23 mouse cellular contexts compared by ENCODE assay signal in genomic region chr12:95437226-95437625, GRCm38 (mm10).
DNase-seq lines count a peak whose midpoint lies in the region; TF ChIP-seq lines count a peak whose summit lies in the region.
"Had no signal": no experiment of that assay in that cellular context is flagged by ENCODE, and none has a peak within 500 bp of the region (broad histone marks: within the 10 kb centered on the region; RNA-seq: fewer than 3 reads in every experiment).

No protein-coding gene starts in this region.

- H3K4me1 ChIP-seq in ES-Bruce4 (ENCODE audit: control insufficient read depth, insufficient read depth, low read length) = no peaks in the 10 kb centered on the region
- no peaks in the 10 kb centered on the region; a peak in 1 of 4 replicates for H3K4me1 ChIP-seq in ES-E14 (ENCODE audit: control insufficient read depth in 2 of 2, insufficient read depth in 2 of 2, low read length in 2 of 2, poor library complexity in 1 of 2)
- no peaks in the 10 kb centered on the region for H3K4me1 ChIP-seq in cerebellum, adult 2 months (ENCODE audit: control insufficient read depth, insufficient read depth, low read length)
- H3K4me1 ChIP-seq: embryonic facial prominence, embryonic 12.5 days; forebrain, embryonic 13.5 days; forebrain, embryonic 15.5 days had no signal

- H3K27ac ChIP-seq in ES-Bruce4 (ENCODE audit: insufficient read depth, low read length) (peak overlapping the region; percentile 72), ES-E14 (ENCODE audit: insufficient read depth, low read depth, low read length, poor library complexity, severe bottlenecking) (no peak overlapping the region)
- H3K27ac ChIP-seq in cerebellum, adult 2 months (ENCODE audit: insufficient read depth, low read length) = no peak overlapping the region
- H3K27ac ChIP-seq: embryonic facial prominence, embryonic 10.5 days; embryonic facial prominence, embryonic 12.5 days; forebrain, embryonic 13.5 days; forebrain, embryonic 15.5 days had no signal

- no peaks in the 10 kb centered on the region for H3K27me3 ChIP-seq in ES-Bruce4 (ENCODE audit: control insufficient read depth, insufficient read depth, low read length, poor library complexity, severe bottlenecking)
- H3K27me3 ChIP-seq in cerebellum, adult 2 months (ENCODE audit: control insufficient read depth, insufficient read depth, low read length) = no peaks in the 10 kb centered on the region
- H3K27me3 ChIP-seq: CH12.LX; embryonic facial prominence, embryonic 12.5 days; forebrain, embryonic 13.5 days; forebrain, embryonic 15.5 days had no signal

- 75% methylated on average over 2 of the region's 2 CpGs for WGBS in cerebellum, adult 2 months

- intact Hi-C loops in gastrocnemius, postnatal 36 days (cut with DNase I) = no loop called here
- intact Hi-C loops in heart, postnatal 10 days (cut with DNase I) = no loop called here

- DNase-seq in 3T3-L1 (ENCODE audit: low read depth, low spot score) (peak; percentile 4), ES-E14 (ENCODE audit: low read depth, low spot score) (peak; percentile 65), WW6 (ENCODE audit: low read depth, low spot score) (peak; percentile 36)
- no peak for DNase-seq in gastrocnemius, postnatal 36 days
- DNase-seq in cerebellum, adult 2 months = no peak
- DNase-seq in heart, postnatal 10 days = no peak
- no peak for DNase-seq in layer of hippocampus, adult 11-12 months (ENCODE audit: low spot score)
- DNase-seq: adrenal gland, adult 2 months; adrenal gland, postnatal 10 days; adrenal gland, postnatal 25 days; B cell, adult 2 months; cerebellum, adult 11 months; cerebellum, adult 18-20 months; cerebellum, adult 9-10 months; cerebellum, postnatal 10 days; cerebellum, postnatal 25 days; forebrain, postnatal 0 days had no signal

- H3K9me3 ChIP-seq in ES-Bruce4 (replicated peaks; ENCODE audit: control insufficient read depth, insufficient read depth, low read length, poor library complexity, severe bottlenecking) (peaks cover 5% of the 10 kb centered on the region), ES-E14 (ENCODE audit: control insufficient read depth, insufficient read depth, low read depth, low read length) (no peaks in the 10 kb centered on the region)
- H3K9me3 ChIP-seq: embryonic facial prominence, embryonic 10.5 days; embryonic facial prominence, embryonic 12.5 days; forebrain, embryonic 13.5 days; forebrain, embryonic 15.5 days had no signal

- no peak for TF ChIP-seq POLR2A in ES-Bruce4 (IDR thresholded peaks at IDR 0.05; ENCODE audit: insufficient read depth, low read length)
- TF ChIP-seq POLR2A in cerebellum, adult 2 months (IDR thresholded peaks at IDR 0.05; ENCODE audit: borderline replicate concordance, insufficient read depth, low read length) = no peak

- TF ChIP-seq CTCF in ES-Bruce4 (IDR thresholded peaks at IDR 0.05; ENCODE audit: low read depth, low read length) = no peak
- TF ChIP-seq CTCF in cerebellum, adult 2 months (IDR thresholded peaks at IDR 0.05; ENCODE audit: borderline replicate concordance, insufficient read depth, low read depth, low read length) = no peak

- H3K36me3 ChIP-seq in ES-Bruce4 (ENCODE audit: control insufficient read depth, insufficient read depth, low read length, poor library complexity, severe bottlenecking) = no peaks in the 10 kb centered on the region
- H3K36me3 ChIP-seq in ES-E14 (ENCODE audit: control insufficient read depth, insufficient read depth, low read length, poor library complexity, severe bottlenecking) = no peaks in the 10 kb centered on the region
- H3K36me3 ChIP-seq: embryonic facial prominence, embryonic 10.5 days; embryonic facial prominence, embryonic 12.5 days; forebrain, embryonic 15.5 days had no signal

- in situ Hi-C loops in ES-E14 (cut with MboI; ENCODE audit: low sequenced_read_pairs in 2 of 2, unreplicated experiment in 2 of 2) = no loop called here

- H3K4me3 ChIP-seq in ES-Bruce4 (ENCODE audit: low read depth, low read length) (no peak overlapping the region), ES-E14 (ENCODE audit: insufficient read depth in 1 of 2, low read depth in 1 of 2, low read length in 2 of 2, poor library complexity in 1 of 2, severe bottlenecking in 1 of 2) (no peak overlapping the region)
- H3K4me3 ChIP-seq in cerebellum, adult 2 months (replicated peaks; ENCODE audit: insufficient read depth, low read depth, low read length) = no peak overlapping the region
- H3K4me3 ChIP-seq: embryonic facial prominence, embryonic 10.5 days; embryonic facial prominence, embryonic 12.5 days; forebrain, embryonic 13.5 days; forebrain, embryonic 15.5 days had no signal

- TF ChIP-seq EP300 in ES-Bruce4 (IDR thresholded peaks at IDR 0.05; ENCODE audit: insufficient read depth, low read depth, low read length) = no peak

- H3K9ac ChIP-seq in ES-Bruce4 (ENCODE audit: low read depth, poor library complexity, severe bottlenecking) (no peak overlapping the region), ES-E14 (ENCODE audit: insufficient read depth, low read depth, low read length, poor library complexity, severe bottlenecking) (no peak overlapping the region)
- H3K9ac ChIP-seq: embryonic facial prominence, embryonic 12.5 days; forebrain, embryonic 13.5 days; forebrain, embryonic 15.5 days; forebrain, postnatal 0 days had no signal

TF ChIP-seq in ES-E14, 5 proteins besides CTCF, POLR2A, EP300 and RAD21:
- no peak for TF ChIP-seq ZC3H11A (IDR thresholded peaks at IDR 0.05; ENCODE audit: borderline replicate concordance, low read depth, low read length)
- peak; percentile 90 for TF ChIP-seq MAFK (IDR thresholded peaks at IDR 0.05; ENCODE audit: insufficient read depth, low read depth, low read length)
- TF ChIP-seq HCFC1 (IDR thresholded peaks at IDR 0.05; ENCODE audit: borderline replicate concordance, insufficient read depth, low read length) = no peak
- no peak for TF ChIP-seq CHD2 (IDR thresholded peaks at IDR 0.05; ENCODE audit: low read depth, low read length)
- no peak for TF ChIP-seq ZNF384 (IDR thresholded peaks at IDR 0.05; ENCODE audit: low read depth, low read length)

Comparison
In these comparisons a context has a peak if more than half of its experiments do, and no peak if none do; other contexts are left out.
1. DNase-seq: peak in 3T3-L1 (single experiment), ES-E14 (single experiment) and WW6 (single experiment); none in gastrocnemius, postnatal 36 days (0 of 2), cerebellum, adult 2 months (0 of 2), heart, postnatal 10 days (0 of 2) and layer of hippocampus, adult 11-12 months (single experiment).